Mouse (Mus musculus) heart, adult 9 months (tissue): Measurements from ENCODE around the gene Ceacam10.
A peak's percentile ranks its signal among the peaks of the same experiment; 100 is the strongest.
"Not testable (repeated sequence)": the region's sequence is repeated elsewhere in the genome, so short reads cannot be mapped to it uniquely, and the experiment has no call there.

Experiments
- DNase-seq, 2 experiments: peaks; one replicate each; pipeline ENCODE4 v3.0.0; 2022; ENCODE audit warnings: low spot score in 2 of 2

Gene Ceacam10

GRCm38 (mm10) chr7:24776918-24777317, at the start of gene Ceacam10:
Ceacam10 (plus strand) TSS chr7:24777206.
- DNase-seq = not testable (repeated sequence)

GRCm38 (mm10) chr7:24735970-24736670, 40.9 kb upstream of the Ceacam10 start:
- no peak for DNase-seq

GRCm38 (mm10) chr7:24750695-24751094, 26.3 kb upstream of the Ceacam10 start:
- no peak for DNase-seq

- no peak for DNase-seq
These were observed 25.4 kb upstream of the Ceacam10 start for GRCm38 (mm10) chr7:24751610-24752009.

DNA sequence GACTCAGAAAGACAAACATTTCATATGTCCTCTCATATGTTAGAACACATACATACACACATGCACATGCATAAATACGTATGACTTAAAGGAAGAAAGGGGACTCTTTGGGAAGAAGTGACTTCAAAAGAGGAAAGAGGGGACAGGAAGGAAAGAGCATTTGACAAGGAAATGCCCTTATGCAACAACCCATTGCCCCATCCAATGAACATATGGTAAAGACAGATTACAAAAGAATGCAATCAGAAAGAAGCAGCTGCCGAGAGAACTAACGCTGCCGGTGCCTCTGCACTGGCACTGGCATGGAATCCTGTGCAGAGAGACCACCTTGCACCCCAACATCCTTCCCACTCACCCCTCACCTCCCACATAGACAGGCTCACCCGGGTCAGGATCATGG, 23.5 kb upstream of the Ceacam10 start:
- no peak for DNase-seq

DNA sequence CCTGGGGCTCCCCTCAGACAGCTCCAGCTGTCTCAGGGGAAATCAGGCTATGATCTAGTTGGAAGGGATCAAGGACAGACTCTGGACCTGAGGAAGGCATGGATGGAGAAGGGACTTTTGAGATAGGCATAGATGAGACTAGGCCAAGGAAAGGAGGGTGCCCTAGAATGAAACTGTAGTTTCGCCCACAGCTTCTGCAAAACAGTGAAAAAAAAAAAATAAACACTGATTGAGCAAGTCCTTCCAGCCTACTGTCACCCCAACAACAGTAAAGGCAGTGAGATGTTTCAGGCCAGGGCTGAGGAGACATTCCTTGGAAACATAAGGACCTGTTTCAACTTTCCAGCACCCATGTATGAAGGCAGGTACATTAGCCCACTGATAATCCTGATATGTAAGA, 18.5 kb upstream of the Ceacam10 start:
- DNase-seq = no peak

GRCm38 (mm10) chr7:24760211-24760610, 16.8 kb upstream of the Ceacam10 start, which contains the start of gene Cd177:
Cd177 (minus strand) TSS chr7:24760311.
- no peak for DNase-seq

GRCm38 (mm10) chr7:24761161-24761560, 15.8 kb upstream of the Ceacam10 start:
- DNase-seq = no peak

DNA sequence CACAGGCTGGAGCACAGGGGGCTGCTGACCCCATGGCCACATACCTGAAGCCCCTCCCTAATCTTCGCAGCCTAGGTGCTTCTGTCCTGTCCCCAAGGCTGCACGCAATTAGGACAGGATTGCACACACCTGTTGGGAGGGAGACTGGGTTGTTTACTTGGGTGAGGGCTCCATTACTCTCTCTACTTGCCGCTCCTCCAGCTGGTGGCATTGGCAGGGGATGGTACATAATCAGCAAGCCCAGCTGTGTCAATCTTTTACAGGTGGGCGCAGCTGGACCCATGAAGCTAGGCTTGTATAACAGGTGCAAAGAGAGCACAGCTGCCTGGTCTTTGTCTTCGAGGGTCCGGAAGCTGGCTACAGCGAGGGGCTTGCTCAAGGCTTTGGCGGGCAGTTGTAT, 14.4 kb upstream of the Ceacam10 start:
- DNase-seq = no peak

- DNase-seq = no peak
These were observed 5.6 kb upstream of the Ceacam10 start for GRCm38 (mm10) chr7:24771361-24771760.

- DNase-seq = no peak
These were observed 3.0 kb upstream of the Ceacam10 start for GRCm38 (mm10) chr7:24773942-24774535.

DNA sequence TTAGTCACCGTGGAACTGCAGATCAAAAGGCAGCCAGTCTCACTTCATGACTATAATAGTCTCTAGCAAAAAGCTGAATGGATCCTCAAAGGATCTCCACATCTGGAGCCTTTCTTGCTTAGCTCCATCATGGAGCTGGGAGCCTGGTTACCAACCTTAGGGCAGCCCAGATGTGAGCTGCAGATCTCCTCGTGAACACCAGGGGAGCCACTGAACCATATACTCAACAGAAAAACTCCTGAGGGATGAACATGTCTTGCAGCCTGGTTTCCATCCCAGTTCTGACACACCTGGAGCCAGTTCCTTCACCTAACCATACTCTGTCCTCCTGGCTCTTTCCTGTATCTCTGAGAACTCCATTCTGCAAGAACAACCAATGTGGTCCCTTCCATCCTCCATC, 861 bp upstream of the Ceacam10 start:
- no peak for DNase-seq

DNA sequence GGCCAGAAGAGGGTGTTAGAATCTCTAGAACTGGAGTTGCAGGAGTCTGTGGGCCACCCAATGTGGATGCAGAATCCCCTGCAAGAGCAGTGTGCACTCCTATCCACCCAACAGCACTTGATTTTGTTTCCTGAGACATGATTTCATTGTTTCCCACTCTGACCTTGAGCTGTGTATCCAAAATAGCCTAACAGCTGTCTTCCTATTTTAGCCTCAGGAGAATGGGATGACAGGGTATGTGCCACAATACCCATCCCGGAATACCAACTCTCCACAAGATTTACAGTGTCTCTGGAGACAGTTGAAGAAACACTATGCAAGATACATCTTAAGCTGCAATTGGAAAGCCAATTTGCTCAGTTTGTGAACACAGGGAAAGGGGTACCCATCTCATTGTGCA, 20.9 kb downstream of the Ceacam10 start:
- no peak for DNase-seq

DNA sequence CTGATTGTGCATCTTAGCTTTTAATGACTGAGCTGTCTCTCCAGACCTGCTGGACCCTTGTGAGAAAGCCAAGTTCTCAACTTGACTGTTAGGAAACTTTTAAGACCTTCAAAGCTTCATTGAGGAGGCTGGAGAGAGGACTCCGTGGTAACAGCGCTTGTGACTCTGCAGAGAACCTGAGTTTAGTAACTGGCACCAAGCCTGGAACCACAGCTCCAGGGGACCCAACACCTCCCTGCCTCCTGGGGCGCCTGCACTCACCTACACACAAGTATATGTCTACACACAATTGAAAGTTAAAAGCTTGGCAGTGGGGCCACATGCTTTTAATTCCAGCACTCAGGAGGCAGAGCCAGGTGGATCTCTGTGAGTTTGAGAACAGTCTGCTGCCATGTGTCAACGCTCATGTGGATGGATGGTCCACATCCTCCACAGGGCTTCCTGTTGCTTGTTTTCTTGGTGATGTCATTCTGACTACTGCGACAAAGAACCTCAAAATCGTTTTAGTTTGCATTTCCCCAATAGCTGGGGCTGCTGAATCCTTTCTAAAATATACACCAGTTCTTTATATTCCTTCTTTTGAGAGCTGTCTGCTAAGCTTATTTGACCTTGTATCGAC, 25.3 kb downstream of the Ceacam10 start:
- no peak for DNase-seq

GRCm38 (mm10) chr7:24804826-24805225, 27.8 kb downstream of the Ceacam10 start:
- DNase-seq = peak in 1 of 2 experiments; percentile 7

GRCm38 (mm10) chr7:24809041-24809440, 32.0 kb downstream of the Ceacam10 start:
- DNase-seq = no peak

GRCm38 (mm10) chr7:24817502-24817901, 40.5 kb downstream of the Ceacam10 start:
- peak; percentile 26 to 38 for DNase-seq

DNA sequence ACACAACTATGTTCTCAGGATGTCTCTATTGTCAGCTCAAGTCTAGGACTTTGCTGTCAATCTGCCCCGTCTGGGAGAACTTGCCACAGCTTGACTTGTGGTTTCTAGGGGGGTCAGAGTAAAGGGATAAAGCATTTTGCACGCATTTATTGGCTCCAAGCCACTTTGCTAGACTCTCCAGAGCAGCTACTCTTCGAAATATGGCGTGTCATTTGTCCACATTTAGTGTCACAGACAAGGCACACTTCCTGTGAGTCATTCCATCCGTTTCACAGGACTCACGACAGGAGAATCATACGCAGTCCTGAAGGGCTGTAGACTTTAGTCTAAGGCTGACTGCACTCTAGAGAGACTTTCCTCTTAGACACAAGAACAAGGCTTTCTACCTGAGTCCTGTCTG, 47.4 kb downstream of the Ceacam10 start:
- DNase-seq = no peak

DNA sequence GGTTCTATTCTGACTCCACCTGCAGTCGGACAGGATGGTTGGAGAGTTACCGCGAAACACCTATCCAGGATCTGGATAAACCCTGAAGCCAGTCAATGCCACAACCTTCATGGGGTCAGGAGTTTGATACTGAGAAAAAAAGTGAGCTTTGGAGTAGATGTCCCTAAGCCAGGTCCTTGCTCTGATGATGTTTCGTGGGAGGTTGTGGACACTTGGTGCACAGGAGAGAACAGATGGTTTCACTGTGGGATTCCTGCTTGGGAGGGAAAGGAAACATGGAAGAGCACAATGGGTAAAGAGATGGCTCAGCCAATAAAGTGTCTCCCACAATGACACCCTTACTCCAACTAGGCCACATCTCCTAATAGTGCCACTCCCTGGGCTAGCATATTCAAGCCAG, 50.2 kb downstream of the Ceacam10 start:
- no peak for DNase-seq
